Mouse (Mus musculus): ENCODE results near the gene Elp6.
A peak's percentile ranks its signal among the peaks of the same experiment; 100 is the strongest.

DNA sequence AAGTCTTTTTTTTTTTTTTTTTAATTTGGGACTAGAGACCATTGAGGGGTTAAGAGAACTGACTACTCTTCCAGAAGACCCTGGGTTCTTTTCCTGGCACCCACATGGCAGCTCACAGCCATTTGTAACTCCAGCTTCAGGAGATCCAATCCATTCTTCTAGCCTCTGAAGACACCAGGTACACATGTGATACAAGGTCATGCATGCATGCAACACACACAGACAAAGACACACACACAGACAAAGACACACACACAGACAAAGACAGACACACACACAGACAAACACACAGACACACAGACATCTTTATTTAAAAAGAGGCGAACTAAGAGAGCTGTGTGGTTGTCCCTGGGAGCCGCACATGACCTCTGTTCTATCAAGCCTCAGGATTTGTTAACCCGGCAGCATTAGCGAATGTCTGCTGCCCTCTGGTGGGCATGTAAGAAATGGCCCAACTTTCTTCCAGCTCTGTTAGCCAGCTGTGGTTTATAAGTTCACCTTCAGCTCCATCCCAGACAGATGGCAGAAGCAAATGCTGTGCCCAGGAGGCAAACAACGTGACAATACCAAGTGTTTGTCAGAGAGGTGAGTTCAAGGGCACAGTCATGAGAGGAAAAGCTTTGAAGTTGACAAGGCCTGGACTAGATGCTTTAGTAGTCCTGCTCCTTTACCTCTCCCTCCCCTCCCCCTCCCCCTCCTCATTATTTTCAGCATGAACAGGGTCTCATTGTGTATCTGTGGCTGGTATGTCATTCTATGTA, 7.9 kb upstream of the Elp6 start:
- no peak for TF ChIP-seq POLR2A (IDR thresholded peaks at IDR 0.05; ENCODE audit: control insufficient read depth, low read depth, low read length)
- peak; percentile 70; the same call in 1 of the 2 replicates for TF ChIP-seq CTCF (IDR thresholded peaks at IDR 0.05; ENCODE audit: control insufficient read depth, insufficient read depth, insufficient replicate concordance, low read depth, low read length)
